Mouse (Mus musculus) cerebral cortex, adult 2 months (tissue): ENCODE results near the gene H2-Q6.

Experiments used
- WGBS: fragments of 180-500 bp; shearing (Covaris S2); methylation state at CpG from one replicate; pipeline ENCODE4 v1.1.7; 2018; 5-methylcytosine and 5-hydroxymethylcytosine counted together

The H2-Q6 gene

GRCm38 (mm10) chr17:35424624-35425416, at the start of gene H2-Q6:
Gene H2-Q6, plus strand, starts transcription at chr17:35424850.
- 2% methylated on average over 57 of the region's 66 CpGs for WGBS

DNA sequence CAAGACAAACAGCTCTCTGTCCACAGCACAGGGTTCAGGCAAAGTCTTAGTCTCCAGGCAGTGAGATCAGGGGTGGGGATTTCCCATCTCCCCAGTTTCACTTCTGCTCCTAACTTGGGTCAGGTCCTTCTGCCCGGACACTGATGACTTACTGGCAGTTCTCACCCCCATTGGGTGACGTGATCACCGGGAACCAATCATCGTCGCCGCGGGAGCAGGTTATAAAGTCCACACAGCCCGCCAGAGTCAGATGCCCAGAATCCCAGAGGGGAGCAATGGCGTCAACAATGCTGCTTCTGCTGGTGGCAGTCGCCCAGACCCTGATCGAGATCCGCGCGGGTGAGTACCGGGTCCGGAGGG, 45.3 kb upstream of the H2-Q6 start, which contains the start of gene H2-Q4:
Gene H2-Q4 (plus strand): TSS at position 249 of the 360 bp plus-strand sequence.
- WGBS, result 4% methylated on average over 16 of the region's 16 CpGs

GRCm38 (mm10) chr17:35379729-35380451, 44.8 kb upstream of the H2-Q6 start:
- WGBS, result 1% methylated on average over 65 of the region's 70 CpGs

GRCm38 (mm10) chr17:35389796-35390195, 34.9 kb upstream of the H2-Q6 start:
- 12% methylated on average over 7 of the region's 7 CpGs for WGBS

DNA sequence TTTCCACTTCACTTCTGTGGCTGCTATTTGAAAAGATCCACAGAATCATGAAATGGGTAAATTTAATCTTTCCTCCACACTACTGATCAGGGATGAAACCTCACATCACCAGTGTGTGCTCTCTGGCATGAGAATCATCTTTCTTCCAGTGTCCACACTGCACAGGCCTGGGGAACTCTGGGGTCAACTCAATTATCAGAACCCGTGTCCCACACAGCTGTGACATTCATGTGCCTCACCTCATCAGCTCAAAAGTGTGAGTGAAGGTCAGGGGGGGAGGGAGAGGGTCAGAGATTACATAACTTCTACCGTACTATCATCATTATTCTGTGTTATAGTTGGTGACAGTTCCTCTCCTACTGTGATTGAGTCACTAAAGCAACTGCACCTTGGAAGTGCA, 32.0 kb upstream of the H2-Q6 start:
- whole genome bisulfite sequencing, result 96% methylated on average over 2 of the region's 2 CpGs

- 3% methylated on average over 52 of the region's 75 CpGs for WGBS
Observed at GRCm38 (mm10) chr17:35393864-35394800, 30.5 kb upstream of the H2-Q6 start.

DNA sequence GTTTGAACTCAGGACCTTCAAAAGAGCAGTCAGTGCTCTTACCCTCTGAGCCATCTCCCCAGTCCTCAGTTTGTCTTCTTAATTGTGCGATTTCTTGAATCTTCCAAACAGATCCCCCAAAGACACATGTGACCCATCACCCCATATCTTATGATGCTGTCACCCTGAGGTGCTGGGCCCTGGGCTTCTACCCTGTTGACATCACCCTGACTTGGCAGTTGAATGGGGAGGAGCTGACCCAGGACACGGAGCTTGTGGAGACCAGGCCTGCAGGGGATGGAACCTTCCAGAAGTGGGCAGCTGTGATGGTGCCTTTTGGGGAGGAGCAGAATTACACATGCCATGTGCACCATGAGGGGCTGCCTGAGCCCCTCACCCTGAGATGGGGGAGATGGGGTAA, 27.7 kb upstream of the H2-Q6 start:
- 97% methylated on average over 2 of the region's 2 CpGs for WGBS

- no CpG with 5 or more reads among the region's 1 CpGs for WGBS
Observed at GRCm38 (mm10) chr17:35413057-35413456, 11.6 kb upstream of the H2-Q6 start.

DNA sequence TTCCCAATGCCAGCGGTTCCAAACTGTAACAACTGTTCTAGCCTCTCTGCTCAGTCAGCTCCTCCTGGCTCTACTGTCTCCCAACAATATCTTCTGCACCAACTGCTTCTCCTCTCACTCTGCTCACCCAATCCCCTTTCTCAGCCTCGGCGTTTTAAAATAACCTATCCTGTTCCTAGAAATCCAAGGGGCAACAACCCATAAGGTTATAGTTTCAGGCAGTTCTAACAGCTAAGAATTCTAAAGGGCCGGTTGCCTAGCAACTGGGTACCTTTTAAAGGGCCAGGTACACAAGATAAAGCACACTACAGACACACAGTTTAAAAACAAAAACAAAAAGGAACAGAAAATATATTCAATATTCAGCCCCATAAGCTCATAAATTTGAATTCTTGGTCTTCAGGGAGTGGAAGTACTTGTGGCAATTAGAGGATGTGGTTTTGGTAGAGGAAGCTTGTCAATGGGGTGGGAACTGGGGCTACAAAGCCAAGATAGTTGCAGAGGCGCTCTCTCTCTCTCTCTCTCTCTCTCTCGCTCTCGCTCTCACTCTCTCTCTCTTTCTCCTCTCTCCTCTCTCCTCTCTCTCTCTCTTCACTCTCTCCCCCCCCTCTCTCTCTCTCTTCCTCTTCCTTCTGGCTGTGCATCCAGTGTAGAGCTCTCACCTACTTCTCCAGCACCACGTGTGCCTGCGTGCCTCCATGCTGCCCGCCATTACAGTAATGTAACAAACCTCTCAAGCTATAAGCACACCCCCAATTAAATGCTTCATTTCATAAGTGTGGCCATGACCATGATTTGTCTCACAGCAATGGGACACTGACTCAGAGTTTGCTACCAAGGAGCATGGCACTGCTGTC, 9.1 kb upstream of the H2-Q6 start:
- WGBS, result 86% methylated on average over 3 of the region's 10 CpGs

- 87% methylated on average over 7 of the region's 7 CpGs for WGBS
Observed at GRCm38 (mm10) chr17:35418772-35419171, 5.9 kb upstream of the H2-Q6 start.

GRCm38 (mm10) chr17:35419564-35419963, 5.1 kb upstream of the H2-Q6 start:
- WGBS, result 57% methylated on average over 4 of the region's 4 CpGs

GRCm38 (mm10) chr17:35420206-35420810, 4.3 kb upstream of the H2-Q6 start:
- WGBS, result 19% methylated on average over 11 of the region's 11 CpGs

DNA sequence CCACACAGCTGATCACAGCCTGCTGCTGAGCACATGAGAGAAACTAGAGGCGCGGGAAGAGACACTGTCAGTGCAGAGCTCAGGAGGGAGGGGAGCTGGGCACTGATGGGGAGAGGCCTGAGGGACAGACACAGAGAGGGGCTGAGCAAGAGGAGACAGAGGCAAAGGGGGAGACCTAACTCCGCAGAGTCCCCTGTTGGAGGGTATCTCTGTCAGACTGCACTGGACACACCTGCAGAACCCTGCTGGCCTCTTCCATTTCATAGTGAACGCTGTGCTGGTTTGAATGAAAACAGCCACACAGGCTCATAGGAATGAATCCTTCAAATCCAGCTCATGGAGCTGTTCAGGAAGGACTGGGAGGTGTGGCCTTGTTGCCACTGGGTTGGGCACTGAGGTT, 3.3 kb upstream of the H2-Q6 start:
- WGBS, result 94% methylated on average over 4 of the region's 4 CpGs

GRCm38 (mm10) chr17:35422360-35422759, 2.3 kb upstream of the H2-Q6 start:
- WGBS, result 91% methylated on average over 5 of the region's 5 CpGs

DNA sequence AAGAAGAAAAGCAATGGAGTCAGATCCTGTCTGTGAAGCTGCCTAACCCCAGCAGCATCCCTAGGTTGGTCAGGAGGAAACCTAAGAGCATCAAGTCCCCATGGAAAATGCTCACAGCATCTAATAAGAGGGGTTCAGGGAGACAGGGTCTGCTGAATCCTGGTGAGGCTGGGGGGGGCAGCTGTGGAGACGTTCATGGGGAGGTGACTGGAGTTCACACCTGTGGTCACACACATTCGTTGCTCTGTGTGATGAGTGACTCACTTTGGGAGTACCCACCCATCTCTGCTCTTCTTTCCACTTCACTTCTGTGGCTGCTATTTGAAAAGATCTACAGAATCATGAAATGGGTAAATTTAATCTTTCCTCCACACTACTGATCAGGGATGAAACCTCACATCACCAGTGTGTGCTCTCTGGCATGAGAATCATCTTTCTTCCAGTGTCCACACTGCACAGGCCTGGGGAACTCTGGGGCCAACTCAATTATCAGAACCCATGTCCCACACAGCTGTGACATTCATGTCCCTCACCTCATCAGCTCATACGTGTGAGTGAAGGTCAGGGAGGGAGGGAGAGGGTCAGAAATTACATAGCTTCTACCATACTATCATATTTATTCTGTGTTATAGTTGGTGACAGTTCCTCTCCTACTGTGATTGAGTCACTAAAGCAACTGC, 1.4 kb upstream of the H2-Q6 start:
- 87% methylated on average over 3 of the region's 3 CpGs for WGBS

- 93% methylated on average over 3 of the region's 3 CpGs for WGBS
Observed at GRCm38 (mm10) chr17:35424106-35424505, 544 bp upstream of the H2-Q6 start.

- 29% methylated on average over 28 of the region's 28 CpGs for WGBS
Observed at GRCm38 (mm10) chr17:35425474-35425873, 824 bp downstream of the H2-Q6 start.

GRCm38 (mm10) chr17:35428883-35429282, 4.2 kb downstream of the H2-Q6 start:
- WGBS, result 92% methylated on average over 6 of the region's 6 CpGs

DNA sequence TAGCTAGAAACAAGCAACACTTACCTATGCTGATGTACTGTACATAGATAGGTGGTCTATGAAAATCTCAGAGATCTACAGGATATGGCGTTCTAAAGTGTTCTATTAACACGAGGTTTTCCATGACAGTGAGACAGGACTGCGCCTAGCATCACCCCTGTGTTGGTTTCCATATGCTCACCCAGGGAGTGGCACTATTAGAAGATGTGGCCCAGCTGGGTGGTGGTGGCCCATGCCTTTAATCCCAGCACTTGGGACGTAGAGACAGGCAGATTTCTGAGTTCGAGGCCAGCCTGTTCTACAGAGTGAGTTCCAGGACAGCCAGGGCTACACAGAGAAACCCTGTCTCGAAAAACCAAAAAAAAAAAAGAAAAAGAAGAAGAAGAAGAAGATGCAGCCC, 6.0 kb downstream of the H2-Q6 start:
- 90% methylated on average over 6 of the region's 6 CpGs for WGBS

DNA sequence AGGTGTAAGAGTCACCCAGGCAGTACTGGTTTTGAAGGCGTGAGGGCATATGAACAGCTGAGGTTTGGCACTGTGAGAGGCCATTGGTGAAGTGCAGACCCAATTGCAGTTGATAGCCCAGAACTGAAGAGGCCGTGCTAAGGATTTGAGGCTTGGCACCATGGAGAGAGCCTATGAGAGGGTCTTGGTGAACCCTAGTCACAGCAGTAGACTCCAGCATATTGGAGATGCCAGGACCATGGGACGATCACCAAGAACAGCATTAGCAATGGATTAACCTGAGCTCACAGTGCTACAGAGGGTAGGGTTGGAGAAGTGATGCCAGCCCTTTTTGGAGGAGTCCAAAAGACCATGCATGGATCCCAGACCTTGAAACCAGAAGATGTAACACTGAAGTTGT, 7.5 kb downstream of the H2-Q6 start:
- WGBS, result 90% methylated on average over 3 of the region's 3 CpGs
